Mouse (Mus musculus): ENCODE measurements at regions not wholly inside any gene's neighbourhood (a gene's known extent, or its start where the extent isn't known, plus 50 kb on each side); places are given as distances from the start of the nearest gene placed in this dataset.
A peak's percentile ranks its signal among the peaks of the same experiment; 100 is the strongest.

DNA sequence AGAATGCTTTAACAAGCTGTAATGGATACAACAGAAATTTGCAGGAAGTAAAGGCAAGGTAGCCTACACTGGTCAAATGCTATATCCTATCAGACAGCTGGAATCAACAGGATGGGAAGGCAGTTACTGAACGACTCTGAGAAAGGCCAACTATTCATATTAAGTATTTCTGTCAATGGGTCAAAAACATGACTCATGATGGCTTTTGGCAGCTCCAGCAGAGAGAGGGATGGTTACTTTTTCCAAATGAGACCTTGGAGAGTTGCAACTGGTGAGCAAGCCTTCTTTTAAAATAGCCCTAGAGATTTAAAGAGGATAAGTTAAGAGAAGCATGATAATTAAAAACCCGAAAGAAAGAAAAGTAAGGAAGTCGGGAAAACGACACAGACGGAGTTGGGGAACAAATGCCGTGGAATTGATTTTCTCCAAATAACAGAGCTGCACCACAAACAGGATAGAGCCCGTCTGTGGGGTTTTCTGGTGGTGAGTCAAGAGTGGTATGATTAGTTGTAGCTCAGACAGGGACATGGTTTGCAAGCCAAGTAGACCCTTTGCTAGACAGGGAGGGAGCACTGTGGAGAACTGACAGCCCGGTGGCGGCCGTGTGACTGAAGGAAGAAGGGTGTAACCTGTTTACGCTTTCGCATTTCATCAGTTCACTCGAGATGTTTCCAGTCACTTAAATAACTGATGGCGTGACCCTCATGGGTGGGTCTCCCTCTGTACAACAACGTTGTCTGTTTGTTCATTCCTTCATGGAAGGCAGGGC, 3638.1 kb upstream of the Gm7489 start:
- DNase-seq (ENCODE audit: low read depth): no peak

GRCm38 (mm10) chr15:50260057-50260456, 3624.6 kb upstream of the Gm7489 start:
- no peak for DNase-seq (ENCODE audit: low read depth)

GRCm38 (mm10) chr15:50261245-50261872, 3623.3 kb upstream of the Gm7489 start:
- peak; percentile 40 for DNase-seq (ENCODE audit: low read depth)

GRCm38 (mm10) chr15:50267542-50267941, 3617.2 kb upstream of the Gm7489 start:
- DNase-seq (ENCODE audit: low read depth): no peak

GRCm38 (mm10) chr15:50271646-50272045, 3613.1 kb upstream of the Gm7489 start:
- DNase-seq (ENCODE audit: low read depth): no peak

DNA sequence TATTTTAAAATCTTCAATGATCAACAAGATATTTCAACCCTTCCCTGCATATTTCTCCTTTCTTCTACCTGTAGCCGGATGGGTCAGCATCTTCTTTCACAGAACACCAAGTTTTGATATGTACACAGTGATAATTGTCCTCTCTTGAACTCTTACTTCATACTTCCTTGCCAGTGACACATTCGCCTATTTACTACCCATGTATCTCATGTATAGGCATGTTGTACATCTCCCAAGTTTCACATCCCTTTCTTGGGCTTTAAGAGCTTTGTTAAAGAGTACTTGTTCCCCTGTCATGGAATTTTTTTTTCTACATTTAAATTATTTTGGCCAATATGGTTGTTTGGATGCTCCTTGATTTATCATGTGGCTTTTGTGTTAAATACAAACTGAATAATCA, 3602.1 kb upstream of the Gm7489 start:
- no peak for DNase-seq (ENCODE audit: low read depth)

- DNase-seq (ENCODE audit: low read depth): no peak
Measured at GRCm38 (mm10) chr15:50283491-50283890, 3601.2 kb upstream of the Gm7489 start.

- no peak for DNase-seq (ENCODE audit: low read depth)
Measured at GRCm38 (mm10) chr15:50301831-50302230, 3582.9 kb upstream of the Gm7489 start.

DNA sequence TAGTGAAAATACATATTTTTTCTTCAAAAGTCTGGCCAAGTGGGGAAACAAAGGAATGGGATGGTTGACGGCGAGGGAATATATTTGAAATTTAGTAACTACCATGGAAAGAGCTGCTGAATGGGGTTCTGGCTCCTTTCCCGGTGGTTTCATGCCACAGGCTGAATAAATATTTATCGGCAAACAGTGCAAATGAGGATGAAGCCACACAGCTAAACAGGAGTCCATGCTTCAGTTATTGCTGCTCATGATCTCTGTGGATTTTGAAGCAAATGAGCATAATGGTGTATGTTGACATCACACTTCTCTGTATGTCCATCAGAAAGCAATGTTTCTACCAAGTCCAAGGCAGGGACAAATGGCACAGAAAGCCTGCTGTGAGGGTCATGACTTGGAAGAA, 3580.6 kb upstream of the Gm7489 start:
- DNase-seq (ENCODE audit: low read depth): no peak

GRCm38 (mm10) chr15:50320796-50321195, 3563.9 kb upstream of the Gm7489 start:
- no peak for DNase-seq (ENCODE audit: low read depth)

- no peak for DNase-seq (ENCODE audit: low read depth)
Measured at GRCm38 (mm10) chr15:50345536-50345935, 3539.2 kb upstream of the Gm7489 start.

DNA sequence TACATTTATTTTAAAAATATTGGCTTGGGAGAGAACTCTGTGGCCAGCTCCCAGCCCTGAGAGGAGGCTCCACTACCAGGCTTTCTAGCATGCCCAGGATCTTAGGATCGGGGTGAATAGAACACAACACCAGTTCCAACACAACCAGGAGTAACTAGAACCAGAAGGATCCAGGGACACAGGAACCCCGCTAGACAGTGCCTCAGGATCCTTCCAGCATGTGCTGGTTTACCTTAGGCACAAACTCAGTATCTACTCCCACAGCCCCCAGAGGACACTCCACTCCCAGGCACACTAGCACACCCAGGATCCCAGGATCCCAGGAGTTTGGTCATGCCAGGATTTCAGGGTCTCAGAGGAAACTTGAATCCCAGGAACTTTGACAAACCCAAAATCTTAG, 3537.8 kb upstream of the Gm7489 start:
- DNase-seq (ENCODE audit: low read depth): no peak

GRCm38 (mm10) chr15:50360033-50360988, 3524.4 kb upstream of the Gm7489 start:
- DNase-seq (ENCODE audit: low read depth): no peak

DNA sequence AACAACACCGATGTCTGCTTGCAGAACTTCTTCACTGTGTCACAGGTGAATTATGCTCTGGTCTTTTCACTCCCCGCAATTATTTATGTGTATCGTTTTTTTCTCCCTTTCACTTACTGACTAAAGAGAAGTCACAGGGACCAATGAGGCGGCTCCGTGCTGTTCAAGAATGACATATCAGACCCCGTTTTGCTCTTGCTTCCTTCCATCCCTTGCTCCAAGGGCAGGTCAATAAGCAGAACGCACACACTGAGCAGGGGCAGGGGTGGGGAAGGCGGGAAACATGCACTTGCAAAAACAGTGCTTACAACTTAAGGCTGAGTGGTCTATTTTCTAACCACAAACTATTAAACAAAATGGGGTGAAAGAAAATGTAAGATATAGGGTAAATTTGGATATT, 3523.4 kb upstream of the Gm7489 start:
- DNase-seq (ENCODE audit: low read depth): no peak

- DNase-seq (ENCODE audit: low read depth): no peak
Measured at GRCm38 (mm10) chr15:50361751-50362507, 3522.8 kb upstream of the Gm7489 start.

- DNase-seq (ENCODE audit: low read depth): no peak
Measured at GRCm38 (mm10) chr15:50400006-50400781, 3484.5 kb upstream of the Gm7489 start.

- DNase-seq (ENCODE audit: low read depth): no peak
Measured at GRCm38 (mm10) chr15:50401386-50401785, 3483.3 kb upstream of the Gm7489 start.

- no peak for DNase-seq (ENCODE audit: low read depth)
Measured at GRCm38 (mm10) chr15:50402551-50402950, 3482.2 kb upstream of the Gm7489 start.

- no peak for DNase-seq (ENCODE audit: low read depth)
Measured at GRCm38 (mm10) chr15:50403883-50404282, 3480.8 kb upstream of the Gm7489 start.

- DNase-seq (ENCODE audit: low read depth): no peak
Measured at GRCm38 (mm10) chr15:50408985-50409384, 3475.7 kb upstream of the Gm7489 start.

GRCm38 (mm10) chr15:50417641-50418040, 3467.1 kb upstream of the Gm7489 start:
- no peak for DNase-seq (ENCODE audit: low read depth)

All from c-Kit-positive CD71-positive TER-119-negative erythroid progenitor cells, embryonic 14.5 days (primary cell).